Mouse (Mus musculus) left cerebral cortex, postnatal 36 days (tissue): ENCODE measurements around the gene Ikzf2. TPM values are rescaled to one million over a fixed set of nuclear protein-coding genes. Genes with fewer than 3 reads are reported as not detected.

Experiments used
- DNase-seq, 2 experiments: peaks; one replicate each; pipeline ENCODE4 v3.0.0; 2021 to 2022; ENCODE audit warnings: low spot score in 2 of 2, mixed read lengths in 1 of 2
- intact Hi-C: fragments of 180-260 bp; cut with DNase I; formaldehyde crosslinking; loops from one replicate; pipeline ENCODE4 v1.15.1; 2025
- total RNA-seq, 2 experiments: library from RNA; stranded (reverse); gene quantifications; 2 replicates each; pipeline ENCODE4 v1.2.3; 2021

Gene Ikzf2
- total RNA-seq, 2 experiments from 2014 or later: 4.5 to 4.6 TPM

GRCm38 (mm10) chr1:69533048-69533447, 154.0 kb downstream of the Ikzf2 start:
- DNase-seq: no peak
- intact Hi-C loops: no loop called here

GRCm38 (mm10) chr1:69528696-69529095, 158.3 kb downstream of the Ikzf2 start:
- intact Hi-C loops: no loop called here
- DNase-seq: no peak

- intact Hi-C loops: no loop called here
These were observed 165.4 kb downstream of the Ikzf2 start for GRCm38 (mm10) chr1:69521656-69522055.

GRCm38 (mm10) chr1:69519356-69519755, 167.7 kb downstream of the Ikzf2 start:
- intact Hi-C loops: no loop called here
- no peak for DNase-seq

More at GRCm38 (mm10) chr1:69521656-69522055, 165.4 kb downstream of the Ikzf2 start:
- no peak for DNase-seq

GRCm38 (mm10) chr1:69518012-69518411, 169.0 kb downstream of the Ikzf2 start:
- no peak for DNase-seq
- intact Hi-C loops: no loop called here

- DNase-seq: no peak
- intact Hi-C loops: no loop called here
These were observed 170.9 kb downstream of the Ikzf2 start for GRCm38 (mm10) chr1:69516144-69516543.

- intact Hi-C loops: no loop called here
- DNase-seq: no peak
These were observed 173.3 kb downstream of the Ikzf2 start for GRCm38 (mm10) chr1:69513595-69514250.

- intact Hi-C loops: no loop called here
- no peak for DNase-seq
These were observed 178.8 kb downstream of the Ikzf2 start for GRCm38 (mm10) chr1:69508275-69508674.

- DNase-seq: no peak
- intact Hi-C loops: no loop called here
These were observed 179.5 kb downstream of the Ikzf2 start for GRCm38 (mm10) chr1:69507513-69507912.

GRCm38 (mm10) chr1:69506615-69507159, 180.4 kb downstream of the Ikzf2 start:
- no peak for DNase-seq
- intact Hi-C loops: no loop called here

- DNase-seq: no peak
- intact Hi-C loops: no loop called here
These were observed 181.0 kb downstream of the Ikzf2 start for GRCm38 (mm10) chr1:69506011-69506410.

- no peak for DNase-seq
- intact Hi-C loops: no loop called here
These were observed 186.7 kb downstream of the Ikzf2 start for GRCm38 (mm10) chr1:69500388-69500787.

- no peak for DNase-seq
- intact Hi-C loops: no loop called here
These were observed 187.4 kb downstream of the Ikzf2 start for GRCm38 (mm10) chr1:69499652-69500051.

- no peak for DNase-seq
- intact Hi-C loops: no loop called here
These were observed 188.2 kb downstream of the Ikzf2 start for GRCm38 (mm10) chr1:69498862-69499306.

GRCm38 (mm10) chr1:69496055-69496454, 191.0 kb downstream of the Ikzf2 start:
- no peak for DNase-seq
- intact Hi-C loops: no loop called here

GRCm38 (mm10) chr1:69493309-69494047, 193.6 kb downstream of the Ikzf2 start:
- intact Hi-C loops: no loop called here
- DNase-seq: no peak

- intact Hi-C loops: no loop called here
These were observed 195.0 kb downstream of the Ikzf2 start for GRCm38 (mm10) chr1:69492013-69492412.

GRCm38 (mm10) chr1:69489026-69489425, 198.0 kb downstream of the Ikzf2 start:
- no peak for DNase-seq
- intact Hi-C loops: no loop called here

More at GRCm38 (mm10) chr1:69492013-69492412, 195.0 kb downstream of the Ikzf2 start:
- no peak for DNase-seq

GRCm38 (mm10) chr1:69488625-69489024, 198.4 kb downstream of the Ikzf2 start:
- intact Hi-C loops: no loop called here
- DNase-seq: no peak
